Mouse (Mus musculus) activated CD4-positive, CD25-positive, alpha-beta regulatory T cell, adult 4 months (primary cell): Measurements from ENCODE around the gene Slc38a9. TPM values are rescaled to one million over a fixed set of nuclear protein-coding genes. Genes with fewer than 3 reads are reported as not detected.
"Not testable (repeated sequence)": the region's sequence is repeated elsewhere in the genome, so short reads cannot be mapped to it uniquely, and the experiment has no call there.

Experiments used
- ATAC-seq: one replicate; pipeline ENCODE4 v1.8.0; 2017
- polyA plus RNA-seq, 2 experiments: library from polyadenylated mRNA; unstranded; fragments of 100-300 nt; shearing (Covaris generic); gene quantifications; one replicate each; pipeline ENCODE4 v1.2.1; 2017

Slc38a9 gene
- polyA plus RNA-seq, 2 experiments from 2014 or later: 19.8 to 30.0 TPM

DNA sequence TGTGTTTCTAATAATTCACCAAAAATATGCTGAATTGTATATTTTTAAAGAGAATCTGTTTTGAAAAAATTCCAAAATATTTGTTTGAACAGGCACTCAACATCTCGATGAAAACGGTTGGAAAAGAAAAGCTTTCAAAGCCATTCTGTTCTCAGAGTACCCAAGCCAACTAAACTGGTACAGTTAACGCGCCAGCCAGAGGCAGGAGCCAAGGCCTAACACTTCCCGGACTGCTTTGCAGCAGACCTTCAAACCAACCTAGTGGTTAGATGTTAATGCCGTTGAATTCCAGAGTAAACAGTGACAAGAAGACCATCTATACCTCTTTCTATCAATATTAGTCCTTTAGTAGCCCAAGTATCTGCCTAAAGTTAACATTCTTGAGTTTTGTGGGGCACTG lies 23.4 kb downstream of the Slc38a9 start:
- ATAC-seq: no peak

DNA sequence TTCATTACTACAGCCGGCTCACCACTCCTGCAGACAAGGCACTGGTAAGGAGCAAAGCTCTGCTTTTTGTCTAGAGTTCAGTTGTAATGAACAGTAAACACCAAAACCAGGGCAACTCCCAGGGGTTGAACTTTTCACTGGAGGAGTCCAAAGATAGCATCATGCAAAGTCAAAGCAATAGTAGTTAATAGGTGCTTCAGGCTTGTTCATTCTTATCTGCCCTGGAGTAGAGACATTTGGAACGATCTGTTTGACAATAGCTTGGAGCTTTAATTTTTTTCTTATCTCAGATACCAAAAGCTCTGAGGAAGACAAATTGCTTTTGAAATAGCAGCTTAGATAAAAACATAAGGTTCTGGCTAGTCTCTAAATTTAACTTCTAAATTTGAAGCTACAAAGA lies 25.6 kb downstream of the Slc38a9 start:
- no peak for ATAC-seq

DNA sequence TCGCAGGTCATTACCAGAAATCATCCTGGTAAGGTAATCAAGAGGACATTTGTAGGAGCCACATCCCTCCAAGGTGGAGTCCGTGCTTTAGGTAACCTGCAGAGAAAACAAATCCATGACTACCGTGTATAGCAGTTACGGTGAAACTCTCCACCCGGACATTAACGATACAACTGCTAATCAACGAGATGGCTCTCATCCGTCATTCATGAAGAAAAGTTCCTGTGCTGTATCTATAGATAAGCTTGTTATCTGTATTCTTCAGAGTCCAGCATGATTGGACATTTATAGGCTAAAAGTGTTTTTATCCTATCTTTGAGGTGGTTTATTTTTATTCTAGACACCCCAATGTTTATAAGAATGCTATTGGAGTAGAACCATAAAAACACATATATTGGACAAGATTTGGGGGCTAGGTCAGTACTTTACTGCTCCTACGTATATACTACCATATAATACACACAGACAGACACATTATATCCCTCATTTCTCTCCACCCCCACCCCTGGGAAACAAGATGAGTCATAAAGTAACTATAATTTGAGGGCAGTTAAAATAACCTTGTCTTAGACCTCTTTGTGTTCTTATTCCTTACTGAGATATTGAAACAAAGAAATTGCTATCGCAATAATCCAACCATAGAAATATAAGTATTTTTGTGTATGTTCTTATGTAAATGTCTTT lies 32.5 kb downstream of the Slc38a9 start:
- ATAC-seq: no peak

DNA sequence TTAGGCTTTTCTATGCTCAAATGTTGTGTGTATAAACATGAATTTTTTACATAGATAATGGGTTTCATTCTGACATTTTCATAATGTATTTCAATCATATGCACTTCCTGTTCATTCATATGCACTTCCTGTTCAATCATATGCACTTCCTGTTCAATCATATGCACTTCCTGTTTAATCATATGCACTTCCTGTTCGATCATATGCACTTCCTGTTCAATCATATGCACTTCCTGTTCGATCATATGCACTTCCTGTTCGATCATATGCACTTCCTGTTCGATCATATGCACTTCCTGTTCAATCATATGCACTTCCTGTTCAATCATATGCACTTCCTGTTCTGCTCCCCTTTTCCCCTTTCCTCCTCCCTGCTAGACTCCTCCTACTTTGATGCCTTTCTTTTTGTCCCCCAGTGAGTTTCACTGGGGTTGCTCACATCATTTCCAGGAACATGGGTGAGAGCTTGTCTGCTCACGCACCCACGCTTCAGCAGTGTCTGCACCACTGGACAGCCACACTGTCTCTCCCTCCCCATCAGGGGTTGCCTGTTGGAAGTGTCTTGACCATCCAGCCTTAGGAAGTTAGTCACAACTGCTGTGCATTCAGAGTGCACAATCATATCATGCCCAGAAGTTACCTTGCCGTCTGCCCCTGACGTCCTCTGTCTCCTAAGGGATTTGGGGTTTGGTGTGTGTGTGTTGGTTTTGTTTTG lies 35.1 kb downstream of the Slc38a9 start:
- no peak for ATAC-seq

DNA sequence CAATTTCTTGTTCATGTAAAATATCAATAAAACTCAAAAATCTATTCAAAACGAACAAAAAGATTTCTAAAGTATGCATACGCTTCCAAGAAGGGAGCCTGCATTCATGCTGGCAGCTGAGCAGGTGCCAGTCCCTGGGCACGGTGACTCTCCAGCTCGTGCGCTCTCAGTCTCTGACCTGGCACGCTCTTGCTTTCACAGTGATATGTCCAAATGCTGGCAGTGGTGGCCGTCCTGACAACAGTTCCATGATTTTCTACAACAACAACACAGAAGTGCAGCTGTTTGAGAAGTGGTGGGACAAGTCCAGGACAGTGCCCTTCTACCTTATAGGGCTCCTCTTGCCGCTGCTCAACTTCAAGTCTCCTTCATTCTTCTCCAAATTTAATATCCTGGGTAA lies 40.7 kb downstream of the Slc38a9 start:
- ATAC-seq: no peak

DNA sequence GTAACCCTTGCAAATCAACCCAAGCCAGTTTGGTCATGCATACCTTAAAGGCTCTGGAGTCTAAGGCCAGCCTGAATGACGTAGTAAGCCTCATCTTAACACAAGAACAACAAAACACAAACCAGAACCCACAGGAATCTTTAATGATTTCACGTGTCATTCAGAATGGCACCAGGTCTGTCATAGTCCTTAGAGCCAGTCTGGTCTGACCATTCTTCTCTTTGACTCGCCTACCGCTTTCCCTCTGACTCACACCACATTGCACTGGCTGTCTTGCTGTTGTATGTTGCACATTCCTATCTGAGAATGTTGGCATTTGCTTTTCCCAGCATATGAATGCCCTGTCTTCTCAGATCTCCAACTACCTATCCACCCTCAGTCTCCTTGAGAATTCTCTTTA lies 45.8 kb downstream of the Slc38a9 start:
- no peak for ATAC-seq

DNA sequence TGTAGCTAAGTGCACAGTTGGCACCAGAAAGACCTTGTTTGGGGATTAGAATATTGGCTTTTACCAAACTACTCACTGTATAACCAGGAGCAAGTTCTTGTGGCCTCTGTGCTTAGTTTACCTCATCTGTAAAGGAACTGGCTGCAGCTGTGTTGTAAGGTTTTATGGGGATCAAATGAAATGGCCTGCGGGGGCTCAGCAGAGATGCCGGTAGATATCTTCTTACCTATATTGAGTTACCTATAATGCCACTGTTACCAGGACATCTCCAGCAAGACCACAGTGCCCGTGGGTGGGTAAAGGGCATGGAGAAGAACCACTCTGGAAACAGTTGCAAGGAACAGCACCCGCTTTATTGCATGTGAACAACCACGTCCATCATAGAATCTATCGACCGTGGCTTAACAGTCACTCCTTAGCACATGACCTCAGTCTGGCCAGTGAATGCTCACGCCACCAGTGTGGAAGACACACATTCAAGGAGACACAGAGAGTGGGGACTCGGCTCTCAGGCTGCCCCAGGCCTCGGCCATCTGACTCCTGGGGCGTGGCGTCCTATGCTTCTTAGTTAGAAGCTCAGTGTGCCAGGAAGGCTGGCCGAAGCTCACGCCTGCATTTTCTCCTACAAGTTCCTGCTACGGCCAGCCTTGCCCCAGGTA lies 59.7 kb downstream of the Slc38a9 start:
- no peak for ATAC-seq

DNA sequence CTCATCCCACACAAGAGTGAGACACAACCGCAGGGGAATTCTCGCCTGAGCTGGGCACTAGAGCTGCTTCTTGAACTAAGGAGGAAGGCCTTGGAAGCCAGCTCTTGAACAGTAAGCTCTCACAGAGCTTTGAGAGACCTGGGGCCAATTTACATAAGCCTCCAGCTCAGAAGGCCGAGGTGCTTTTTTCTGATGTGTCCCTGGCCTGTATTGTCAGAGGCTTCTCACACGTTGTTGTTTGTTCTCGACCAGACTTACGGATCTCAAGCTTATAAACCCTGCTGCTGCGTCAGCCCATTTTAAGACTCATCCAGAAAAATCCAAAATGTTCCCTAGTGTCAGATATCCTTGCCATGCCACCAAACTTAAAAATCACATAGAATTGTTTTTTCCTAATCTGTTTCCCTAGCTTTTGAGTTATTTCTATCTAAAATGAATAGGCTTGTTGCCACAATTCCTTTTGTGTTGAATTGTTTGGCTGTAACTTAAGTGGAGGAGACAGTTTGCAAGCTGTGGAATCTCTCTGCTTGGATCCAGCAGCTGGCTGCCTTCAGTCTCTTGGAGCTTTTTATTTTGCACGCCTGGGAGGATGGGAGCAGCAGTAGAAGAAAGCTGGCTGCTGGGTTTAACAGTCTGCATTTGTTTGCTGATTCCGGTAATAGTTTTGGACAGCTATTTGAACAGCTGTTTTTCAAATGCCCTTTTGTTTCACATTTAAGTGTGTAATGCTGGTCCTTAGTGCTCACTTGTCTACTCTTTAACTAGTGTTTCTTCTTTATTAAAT lies 61.6 kb downstream of the Slc38a9 start:
- ATAC-seq: no peak

DNA sequence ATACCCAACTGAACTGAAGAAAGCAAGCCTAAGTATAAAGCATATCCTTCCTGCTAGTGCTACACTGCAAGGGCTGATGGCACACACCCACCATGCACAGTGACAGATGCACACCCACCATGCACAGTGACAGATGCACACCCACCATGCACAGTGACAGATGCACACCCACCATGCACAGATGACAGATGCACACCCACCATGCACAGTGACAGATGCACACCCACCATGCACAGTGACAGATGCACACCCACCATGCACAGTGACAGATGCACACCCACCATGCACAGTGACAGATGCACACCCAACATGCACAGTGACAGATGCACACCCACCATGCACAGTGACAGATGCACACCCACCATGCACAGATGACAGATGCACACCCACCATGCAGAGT lies 63.7 kb downstream of the Slc38a9 start:
- ATAC-seq: not testable (repeated sequence)

DNA sequence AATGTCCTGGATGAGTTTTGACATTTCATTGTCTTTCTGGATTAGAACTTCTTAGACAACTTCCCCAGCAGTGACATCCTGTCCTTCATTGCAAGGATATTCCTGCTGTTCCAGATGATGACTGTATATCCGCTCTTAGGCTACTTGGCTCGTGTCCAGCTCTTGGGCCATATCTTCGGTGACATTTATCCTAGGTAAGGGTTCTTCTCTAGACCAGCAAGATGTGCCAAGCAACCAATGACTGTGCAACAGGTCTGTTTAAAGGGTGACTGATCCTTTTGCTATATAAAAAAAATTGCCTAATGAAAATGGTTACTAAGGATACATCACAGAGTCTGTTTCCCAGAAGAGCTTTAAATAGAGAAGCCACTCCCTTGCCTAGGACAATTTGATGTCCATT lies 65.5 kb downstream of the Slc38a9 start:
- no peak for ATAC-seq

DNA sequence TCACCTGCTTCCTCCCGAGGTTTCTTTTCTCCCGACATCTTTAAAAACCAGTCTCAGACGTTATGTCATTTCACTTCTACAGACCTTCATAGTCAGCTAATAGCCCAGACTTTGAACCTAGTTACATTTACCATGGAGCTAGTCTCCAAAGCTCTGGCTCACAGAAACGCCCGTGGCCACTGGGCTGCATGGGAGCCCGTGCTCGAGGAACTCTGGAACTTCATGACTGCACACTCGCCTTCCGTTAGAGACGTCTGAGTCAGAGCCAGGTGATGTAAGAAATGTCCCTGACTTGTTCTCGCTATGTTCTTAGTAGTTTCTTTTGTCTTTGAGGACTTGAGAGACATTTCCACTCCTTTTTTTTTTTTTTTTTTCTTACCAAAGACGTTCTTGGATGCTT lies 72.8 kb downstream of the Slc38a9 start:
- no peak for ATAC-seq

DNA sequence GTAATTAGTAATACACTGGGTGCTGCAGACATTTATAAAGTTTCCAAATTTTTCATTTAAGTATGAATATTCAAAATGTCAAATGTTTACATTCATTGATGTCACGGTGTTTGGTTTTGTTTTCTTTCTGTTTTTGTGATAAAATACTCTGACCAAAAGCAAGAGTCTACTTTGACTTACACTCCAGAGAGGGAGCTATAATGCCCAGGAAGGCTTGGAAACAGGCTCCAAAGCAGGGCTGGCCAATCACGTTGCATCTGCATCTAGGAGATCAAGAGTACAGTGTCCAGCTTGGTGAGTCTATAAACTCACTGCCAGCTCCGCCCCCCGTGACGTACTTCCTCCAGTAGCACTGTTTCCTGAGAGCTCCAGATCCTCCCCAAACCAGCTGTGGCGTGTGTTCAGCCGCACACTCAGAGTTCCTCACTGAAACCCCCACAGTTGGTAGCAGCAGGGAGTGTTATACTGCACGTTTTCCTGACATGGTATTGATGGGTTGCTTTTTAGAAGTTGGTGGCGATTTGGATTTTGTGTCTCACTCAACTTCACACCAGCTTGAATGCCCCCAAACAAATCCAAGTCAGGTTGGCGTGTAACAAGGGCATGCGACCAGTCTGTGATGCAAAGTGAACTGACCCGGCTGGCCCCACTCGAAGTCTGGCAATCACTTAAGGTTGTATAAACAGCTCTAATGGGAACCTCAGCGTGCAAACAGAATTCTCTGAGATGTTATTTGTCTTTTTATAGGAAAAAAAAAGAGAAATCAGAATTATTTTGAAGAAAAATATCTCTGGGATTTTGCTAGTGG lies 74.6 kb downstream of the Slc38a9 start:
- ATAC-seq: no peak

DNA sequence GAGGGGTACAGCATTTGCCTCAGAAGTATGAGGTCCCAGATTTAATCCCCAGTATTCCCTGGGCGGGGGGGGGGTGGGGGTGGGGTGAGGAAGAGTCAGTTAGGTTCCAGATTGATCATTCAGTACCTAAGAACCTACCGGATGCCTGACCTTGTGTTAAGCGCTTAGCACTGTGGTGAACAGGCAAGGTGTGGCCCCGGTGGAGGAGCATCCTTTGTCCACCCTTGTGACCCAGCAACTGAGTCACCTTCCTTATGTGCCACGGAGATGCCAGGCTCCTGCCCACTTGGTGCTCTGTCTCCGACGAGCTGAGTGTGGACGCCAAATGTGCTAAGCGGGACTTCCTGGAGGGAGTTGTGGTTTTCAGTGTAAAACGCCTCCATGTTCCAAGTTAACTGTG lies 75.9 kb downstream of the Slc38a9 start:
- no peak for ATAC-seq

DNA sequence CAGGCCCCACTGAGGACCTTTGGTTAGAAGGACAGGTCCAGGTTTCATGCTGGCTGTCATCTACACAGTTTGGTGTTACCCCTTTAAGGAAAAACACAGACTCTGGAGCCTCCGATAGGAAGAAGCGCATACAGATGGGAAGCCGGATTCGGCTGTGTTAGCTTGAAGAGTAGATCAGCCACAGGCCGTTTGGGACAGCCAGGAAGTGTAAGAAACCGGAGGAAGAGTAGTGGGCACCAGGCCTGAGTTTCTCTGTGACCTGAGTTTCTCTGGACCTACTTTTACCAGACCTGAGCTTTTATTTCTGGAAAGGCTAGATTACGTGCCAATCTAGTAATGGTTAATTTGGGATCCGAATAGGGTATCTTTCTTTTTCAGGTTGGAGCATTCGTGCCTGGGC lies 76.6 kb downstream of the Slc38a9 start:
- no peak for ATAC-seq

DNA sequence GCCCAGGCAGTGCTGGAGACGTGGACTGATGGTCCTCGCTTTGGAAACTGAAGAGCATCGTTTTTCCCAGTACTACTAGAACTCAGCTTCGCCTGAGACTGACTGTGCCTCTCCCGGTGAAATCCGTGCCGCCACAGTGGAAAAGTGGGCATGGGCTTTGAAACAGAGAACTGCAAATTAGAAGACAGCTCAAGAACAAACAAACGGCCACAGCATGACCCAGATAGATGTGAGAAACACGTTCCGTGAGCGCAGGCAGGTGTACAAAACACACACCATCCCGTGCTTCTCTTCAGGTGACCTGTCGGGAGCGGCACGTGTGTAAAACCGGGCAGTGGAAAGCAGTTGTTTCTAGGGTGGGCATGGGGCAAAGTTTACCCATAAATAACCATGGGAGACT lies 77.5 kb downstream of the Slc38a9 start:
- ATAC-seq: no peak

DNA sequence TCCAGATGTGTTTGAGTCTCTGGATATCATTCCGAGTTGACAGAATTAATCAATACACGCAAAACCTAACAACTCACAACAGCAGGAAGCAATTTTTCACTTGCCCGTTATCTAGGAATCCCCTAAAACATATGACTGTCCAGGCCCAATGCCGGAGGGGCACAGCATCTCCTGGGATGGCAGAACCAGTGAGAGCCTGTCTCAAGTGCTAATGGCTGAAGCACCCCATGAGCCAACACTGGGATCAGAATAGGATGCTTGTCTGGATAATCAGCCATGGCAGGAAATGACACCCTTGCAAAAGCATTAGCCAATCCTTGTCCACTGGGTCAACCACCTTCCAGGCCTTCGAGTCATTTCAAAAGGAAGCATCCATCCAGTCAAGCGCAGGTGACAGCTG lies 79.5 kb downstream of the Slc38a9 start:
- ATAC-seq: no peak

DNA sequence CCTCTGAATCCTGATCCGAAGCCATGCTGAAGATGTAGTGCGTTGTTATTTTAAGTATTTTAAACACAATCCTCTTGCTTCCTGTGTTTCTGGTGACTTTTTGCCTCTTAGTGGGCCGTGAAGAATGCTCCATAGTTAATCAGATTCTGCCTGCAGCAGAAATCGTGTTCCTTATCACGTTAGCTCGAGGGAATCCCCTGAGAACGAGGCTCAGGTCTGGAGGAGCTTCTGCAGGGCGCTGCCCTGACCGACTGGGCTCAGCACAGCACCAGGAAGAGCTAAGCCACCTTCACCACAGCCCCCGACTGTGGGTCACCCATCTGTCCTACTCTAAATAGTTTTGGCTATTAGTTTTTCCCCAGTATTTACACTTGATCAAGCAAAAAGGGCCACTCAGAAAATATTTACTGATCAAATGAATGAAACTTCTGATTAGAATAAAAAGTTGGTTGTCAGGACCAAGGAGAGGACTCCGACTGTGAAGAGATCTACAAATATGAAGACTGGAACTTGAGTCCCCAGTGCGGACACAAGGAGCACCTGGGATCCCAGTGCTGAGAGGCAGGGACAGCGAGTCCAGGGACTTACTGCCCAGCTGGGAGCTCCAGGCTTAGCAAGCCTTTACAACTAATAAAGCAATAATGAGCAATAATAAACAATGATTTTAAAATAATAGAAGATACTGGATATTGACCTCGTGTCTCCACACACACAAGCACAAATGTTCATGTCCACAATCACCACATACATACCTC lies 81.7 kb downstream of the Slc38a9 start:
- ATAC-seq: no peak

DNA sequence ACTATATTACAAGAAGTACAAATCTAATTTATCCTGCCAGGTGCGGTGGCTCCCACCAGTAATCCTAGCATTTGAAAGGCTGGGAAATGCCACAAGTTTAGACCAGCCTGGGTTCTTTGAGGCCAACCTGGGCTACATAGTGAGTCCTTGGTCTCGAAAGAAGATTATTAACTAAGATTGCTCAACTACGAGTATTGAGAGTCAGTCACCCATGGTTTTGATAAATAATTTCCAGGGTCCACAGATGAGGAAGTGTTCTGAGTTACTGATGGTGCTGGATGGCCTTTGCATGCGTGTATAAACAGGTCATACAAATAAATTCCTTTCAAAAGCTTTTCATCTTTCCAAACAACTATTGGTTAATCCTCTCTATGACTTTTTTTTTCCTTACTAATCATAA lies 83.1 kb downstream of the Slc38a9 start:
- no peak for ATAC-seq

DNA sequence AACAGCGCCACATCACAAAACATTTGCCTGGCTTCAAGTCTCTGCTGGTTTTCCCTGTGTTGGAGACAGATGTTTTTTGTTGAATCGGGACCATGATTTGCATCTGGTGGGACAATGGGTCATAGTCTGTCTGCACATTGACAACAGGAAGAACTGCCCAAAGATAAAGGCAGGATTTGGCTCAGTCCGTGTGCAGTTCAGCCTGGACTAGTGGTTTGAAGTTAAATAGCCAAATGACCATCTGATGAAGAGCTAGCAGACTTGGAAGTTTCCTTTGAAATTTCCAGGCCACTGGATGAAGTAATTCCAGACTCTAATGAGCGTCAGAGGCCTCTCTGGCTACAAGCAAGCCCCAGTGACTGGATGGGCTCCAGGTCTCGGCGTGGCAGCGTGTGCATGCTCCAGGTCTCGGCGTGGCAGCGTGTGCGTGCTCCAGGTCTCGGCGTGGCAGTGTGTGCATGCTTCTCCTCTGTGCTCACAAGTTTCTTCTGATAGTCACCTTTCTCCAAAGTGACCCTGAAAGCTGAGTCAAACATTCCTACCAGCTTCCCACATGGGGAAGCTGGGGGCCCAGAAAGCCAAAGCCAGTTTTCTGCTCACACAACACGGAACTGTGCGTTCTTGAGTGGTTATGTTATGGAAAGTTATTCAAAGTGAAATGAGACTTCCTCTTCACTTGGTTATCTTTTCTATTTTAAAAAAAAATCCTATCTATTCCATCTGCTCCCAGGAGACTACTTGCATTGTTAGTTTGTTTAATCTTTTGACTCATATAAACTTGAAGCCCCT lies 83.7 kb downstream of the Slc38a9 start:
- ATAC-seq: no peak

DNA sequence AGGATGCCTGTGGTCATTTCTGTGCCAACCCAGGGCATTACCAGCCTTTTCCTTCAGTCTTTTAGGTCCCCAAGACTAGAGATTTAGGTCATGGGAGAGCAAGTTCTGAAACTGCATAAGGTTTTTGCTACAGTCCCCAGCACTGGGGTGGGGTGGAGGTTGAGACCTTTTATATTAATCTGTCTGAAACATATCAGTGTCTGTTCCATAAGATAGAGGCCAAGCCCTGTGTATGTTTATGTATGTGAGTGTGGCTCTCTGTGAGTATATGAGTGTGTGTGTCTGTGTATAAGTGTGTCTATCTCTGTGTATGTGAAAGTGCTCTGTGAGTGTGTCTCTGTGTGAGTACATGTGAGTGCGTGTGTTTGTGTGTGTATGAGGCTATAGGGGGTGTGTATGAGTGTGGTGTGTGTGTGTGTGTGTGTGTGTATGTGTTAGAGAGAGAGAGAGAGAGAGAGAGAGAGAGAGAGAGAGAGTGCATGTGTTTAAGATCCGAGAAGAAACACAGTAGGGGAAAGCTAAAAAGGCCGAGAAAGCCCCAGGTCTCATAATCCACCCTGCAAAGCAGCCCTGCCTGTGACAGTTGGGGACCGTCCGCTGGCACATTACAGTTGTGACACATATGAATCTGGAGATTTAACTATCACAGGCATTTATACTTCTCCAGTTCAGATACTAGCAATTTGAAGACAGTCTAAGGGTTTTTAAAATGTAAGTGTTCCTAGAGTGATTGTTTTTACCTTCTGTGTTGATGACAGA lies 85.6 kb downstream of the Slc38a9 start:
- ATAC-seq: no peak
